Mouse (Mus musculus) fibroblast of lung, adult 2 months (primary cell): ENCODE results near the gene Scn4b.

Source experiments
- DNase-seq: peaks from one replicate; pipeline ENCODE4 v3.0.0-alpha.2; 2011; ENCODE audit warnings: low read depth

Scn4b gene

DNA sequence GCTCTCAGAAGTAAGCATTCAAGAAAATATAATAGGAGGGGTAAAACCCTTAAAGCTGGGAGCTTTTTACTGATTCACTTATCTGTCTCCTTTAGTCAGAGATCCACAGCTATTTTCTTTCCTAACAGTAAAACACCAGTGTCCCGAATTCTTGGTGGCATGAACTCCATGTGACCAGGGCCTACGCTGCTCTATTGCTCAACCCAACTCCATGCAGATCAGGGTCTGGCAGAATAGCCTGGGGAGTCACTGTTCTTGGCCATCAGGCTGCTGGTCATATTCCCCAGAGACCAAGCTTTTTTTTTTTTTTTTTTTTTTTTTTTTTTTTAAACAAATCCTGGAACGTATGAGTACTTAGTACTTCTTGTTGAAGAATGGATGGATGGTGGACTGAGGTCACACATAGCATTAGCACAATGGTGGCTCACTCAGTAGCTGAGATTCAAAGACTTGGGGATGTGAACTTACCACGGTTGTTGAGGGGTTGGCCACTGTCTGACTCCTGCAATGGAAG, 51.5 kb downstream of the Scn4b start:
- DNase-seq, result no peak

DNA sequence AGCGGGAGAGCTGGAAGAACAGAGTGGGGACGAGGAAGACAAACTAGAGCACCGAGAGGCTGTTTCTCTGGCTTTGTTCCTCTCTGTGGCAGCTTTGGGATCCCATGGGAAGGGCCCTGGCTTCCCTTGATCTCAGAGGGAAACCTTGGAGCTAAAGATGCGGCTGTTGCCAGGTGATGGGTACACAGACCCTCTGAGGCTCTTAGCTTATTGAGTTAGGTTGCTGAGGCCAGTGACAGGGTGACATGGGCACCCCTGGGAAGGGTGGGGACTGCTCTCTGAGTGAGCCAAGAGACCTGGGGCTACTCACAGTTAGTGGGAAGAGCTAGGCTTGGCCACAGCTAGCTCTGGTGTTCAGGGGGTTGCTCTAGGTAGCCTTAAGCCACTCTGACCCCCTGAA, 57.3 kb downstream of the Scn4b start:
- no peak for DNase-seq

DNA sequence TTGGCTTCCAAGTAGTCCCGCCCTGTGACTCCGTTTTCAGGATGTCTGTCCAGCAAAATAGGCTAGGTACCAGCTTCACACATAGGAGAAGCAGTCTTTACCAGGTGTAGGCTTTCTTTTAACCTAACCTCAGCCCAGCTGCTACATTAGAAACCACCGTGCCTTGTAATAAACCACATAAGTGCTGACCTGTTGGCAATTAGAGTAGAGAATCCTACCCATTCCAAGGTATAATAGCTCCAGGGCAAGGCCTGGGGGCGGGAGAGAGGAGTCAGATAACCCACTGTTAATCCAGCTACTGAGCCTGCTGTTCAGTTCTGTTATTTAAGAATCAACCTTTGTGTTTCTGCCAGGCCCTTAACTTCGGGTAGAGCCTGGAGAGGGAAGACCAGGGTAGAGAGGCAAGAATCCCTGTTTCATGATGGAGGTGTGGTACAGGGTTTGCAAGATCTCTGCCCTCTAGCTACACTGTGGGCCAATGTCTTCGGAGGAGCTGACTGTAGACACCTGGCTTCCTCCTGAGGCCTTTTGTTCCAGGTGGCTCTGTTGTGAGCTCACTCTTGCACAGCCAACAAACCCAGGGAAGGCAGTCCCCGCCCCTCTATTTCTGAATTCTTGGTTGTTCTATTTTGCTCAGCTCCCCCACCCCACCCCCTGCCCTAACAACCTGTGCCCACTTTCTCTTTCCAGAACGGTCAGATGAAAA, 58.1 kb downstream of the Scn4b start:
- DNase-seq, result no peak

GRCm38 (mm10) chr9:45197549-45197948, 59.4 kb downstream of the Scn4b start:
- DNase-seq, result no peak

GRCm38 (mm10) chr9:45201319-45201947, 63.2 kb downstream of the Scn4b start:
- DNase-seq, result no peak

- DNase-seq, result no peak
These were observed 64.0 kb downstream of the Scn4b start for GRCm38 (mm10) chr9:45202021-45202798.
